Mouse (Mus musculus) limb, embryonic 11.5 days (tissue): ENCODE data around the gene Zfp239. TPM values are rescaled to one million over a fixed set of nuclear protein-coding genes. Genes with fewer than 3 reads are reported as not detected.
"Not testable (repeated sequence)": the region's sequence is repeated elsewhere in the genome, so short reads cannot be mapped to it uniquely, and the experiment has no call there.

Source experiments
- ATAC-seq: fragments of 200-750 bp; cut with Nextera tagmentation; 2 replicates; pipeline ENCODE4 v1.8.0; 2017; ENCODE audit warnings: low read depth; ENCODE audit not compliant: insufficient number of reproducible peaks, low FRiP score, low TSS enrichment
- DNase-seq: peaks from one replicate; pipeline ENCODE4 v3.0.0-alpha.2; 2015; ENCODE audit warnings: low spot score
- H3K27ac ChIP-seq: fragments of 300-500 bp; sonication (generic); replicated peaks from 2 replicates; pipeline ENCODE4 v1.5.1; 2014; ENCODE audit warnings: low read depth, mild to moderate bottlenecking, low read length
- H3K27me3 ChIP-seq: fragments of 300-500 bp; sonication (generic); 2 replicates; pipeline ENCODE4 v1.6.1; 2014; ENCODE audit warnings: mild to moderate bottlenecking, low read length, mixed read lengths; ENCODE audit not compliant: control insufficient read depth, insufficient read depth
- H3K36me3 ChIP-seq: fragments of 300-500 bp; sonication (generic); 2 replicates; pipeline ENCODE4 v1.6.1; 2014; ENCODE audit warnings: mild to moderate bottlenecking, low read length, moderate library complexity, mixed read lengths; ENCODE audit not compliant: control insufficient read depth, insufficient read depth
- H3K4me1 ChIP-seq: fragments of 300-500 bp; sonication (generic); 2 replicates; pipeline ENCODE4 v1.6.1; 2014; ENCODE audit warnings: low read length, mixed read lengths; ENCODE audit not compliant: control insufficient read depth, insufficient read depth
- H3K4me2 ChIP-seq: fragments of 300-500 bp; sonication (generic); 2 replicates; pipeline ENCODE4 v1.6.1; 2014; ENCODE audit warnings: low read depth, mild to moderate bottlenecking, moderate library complexity; ENCODE audit not compliant: severe bottlenecking
- H3K4me3 ChIP-seq: fragments of 300-500 bp; sonication (generic); 2 replicates; pipeline ENCODE4 v1.5.1; 2014; ENCODE audit warnings: low read depth, low read length
- H3K9ac ChIP-seq: fragments of 300-500 bp; sonication (generic); 2 replicates; pipeline ENCODE4 v1.6.1; 2014; ENCODE audit warnings: mild to moderate bottlenecking, low read length
- H3K9me3 ChIP-seq: fragments of 300-500 bp; sonication (generic); 2 replicates; pipeline ENCODE4 v1.6.1; 2016; ENCODE audit warnings: low read length; ENCODE audit not compliant: control insufficient read depth
- WGBS: fragments of 180-500 bp; shearing (Covaris S2); extraction: QIAGEN DNeasy Blood & Tissue Kit; methylation state at CpG from one replicate; pipeline ENCODE4 v1.1.7; 2014; 5-methylcytosine and 5-hydroxymethylcytosine counted together
- polyA plus RNA-seq: library from polyadenylated mRNA; unstranded; fragments of >200 nt; fragmentation: Nextera tagmentation; extraction: Ambion mirVana; gene quantifications from 2 replicates; pipeline ENCODE4 v1.2.1, GENCODE M21; 2014

Gene Zfp239
- polyA plus RNA-seq, 1 experiment from 2014 or later, result 16.2 TPM

- Histone ChIP-seq H3K27ac (no peak overlapping the region), H3K36me3 (peaks cover 25% of the 10 kb centered on the region), H3K4me1 (no peaks in the 10 kb centered on the region), H3K9ac (no peak overlapping the region), H3K4me2 (no peak overlapping the region), H3K27me3 (no peaks in the 10 kb centered on the region), H3K4me3 (no peak overlapping the region), H3K9me3 (no peaks in the 10 kb centered on the region)
- DNase-seq (no peak), ATAC-seq (no peak)
- WGBS, result 93% methylated on average over 9 of the region's 9 CpGs
Measured at GRCm38 (mm10) chr6:117844597-117844996, 17.3 kb upstream of the Zfp239 start.

- not testable (repeated sequence) for H3K27me3 ChIP-seq, H3K4me3 ChIP-seq, H3K9me3 ChIP-seq, H3K4me2 ChIP-seq, H3K27ac ChIP-seq, H3K4me1 ChIP-seq, ATAC-seq, H3K9ac ChIP-seq, DNase-seq
- H3K36me3 ChIP-seq, result peaks cover 25% of the 10 kb centered on the region
- 97% methylated on average over 4 of the region's 4 CpGs for WGBS
Measured at GRCm38 (mm10) chr6:117846671-117847070, 15.2 kb upstream of the Zfp239 start.

GRCm38 (mm10) chr6:117847772-117848171 is 14.1 kb upstream of the Zfp239 start:
- H3K4me1 ChIP-seq, result no peaks in the 10 kb centered on the region

GRCm38 (mm10) chr6:117848577-117848976 is 13.3 kb upstream of the Zfp239 start:
- no peak overlapping the region for H3K4me2 ChIP-seq

More at GRCm38 (mm10) chr6:117847772-117848171, 14.1 kb upstream of the Zfp239 start:
- WGBS, result 98% methylated on average over 2 of the region's 2 CpGs
- Histone ChIP-seq H3K4me3 (no peak overlapping the region), H3K27ac (no peak overlapping the region), H3K9me3 (no peaks in the 10 kb centered on the region), H3K36me3 (peaks cover 25% of the 10 kb centered on the region), H3K27me3 (no peaks in the 10 kb centered on the region), H3K9ac (no peak overlapping the region), H3K4me2 (no peak overlapping the region)
- no peak for DNase-seq
- ATAC-seq, result no peak

DNA sequence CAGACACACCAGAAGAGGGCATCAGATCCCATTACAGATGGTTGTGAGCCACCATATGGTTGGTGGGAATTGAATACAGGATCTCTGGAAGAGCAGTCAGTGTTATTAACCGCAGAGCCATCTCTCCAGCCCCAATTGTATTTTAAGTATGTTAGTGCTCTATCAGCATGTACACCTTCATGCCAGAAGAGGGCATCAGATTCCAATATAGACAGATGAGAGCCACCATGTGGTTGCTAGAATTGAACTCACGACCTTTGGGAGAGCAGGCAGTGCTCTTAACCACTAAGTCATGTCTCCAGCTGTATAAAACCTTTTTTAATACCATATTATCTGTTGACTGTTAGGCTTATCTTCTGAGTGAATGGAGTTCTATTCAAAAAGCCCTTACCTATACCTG is 10.2 kb upstream of the Zfp239 start:
- WGBS, result 58% methylated on average over 2 of the region's 2 CpGs
- no peak for ATAC-seq

More at GRCm38 (mm10) chr6:117848577-117848976, 13.3 kb upstream of the Zfp239 start:
- H3K27ac ChIP-seq, result no peak overlapping the region
- peaks cover 20% of the 10 kb centered on the region for H3K36me3 ChIP-seq
- 89% methylated on average over 5 of the region's 5 CpGs for WGBS
- no peak overlapping the region for H3K4me3 ChIP-seq
- ATAC-seq (no peak), DNase-seq (no peak)
- no peaks in the 10 kb centered on the region for H3K4me1 ChIP-seq
- H3K9me3 ChIP-seq, result no peaks in the 10 kb centered on the region
- H3K9ac ChIP-seq, result no peak overlapping the region
- H3K27me3 ChIP-seq, result no peaks in the 10 kb centered on the region

GRCm38 (mm10) chr6:117857990-117858389 is 3.9 kb upstream of the Zfp239 start:
- no peak for DNase-seq
- WGBS, result 85% methylated on average over 1 of the region's 1 CpGs
- no peak for ATAC-seq

More for the DNA sequence above, 10.2 kb upstream of the Zfp239 start:
- no peak overlapping the region for H3K4me2 ChIP-seq
- H3K36me3 ChIP-seq, result peaks cover 7% of the 10 kb centered on the region
- H3K9ac ChIP-seq, result no peak overlapping the region
- no peak overlapping the region for H3K4me3 ChIP-seq
- DNase-seq, result no peak
- H3K4me1 ChIP-seq, result no peaks in the 10 kb centered on the region
- no peaks in the 10 kb centered on the region for H3K27me3 ChIP-seq
- H3K27ac ChIP-seq, result no peak overlapping the region
- H3K9me3 ChIP-seq, result no peaks in the 10 kb centered on the region

GRCm38 (mm10) chr6:117862465-117862864 is 565 bp downstream of the Zfp239 start:
- Histone ChIP-seq H3K36me3 (no peaks in the 10 kb centered on the region), H3K4me3 (no peak overlapping the region), H3K9me3 (no peaks in the 10 kb centered on the region), H3K27me3 (no peaks in the 10 kb centered on the region), H3K27ac (no peak overlapping the region), H3K4me2 (no peak overlapping the region), H3K9ac (no peak overlapping the region), H3K4me1 (peaks cover 4% of the 10 kb centered on the region; the same call in 1 of the 2 replicates)
- WGBS, result 73% methylated on average over 8 of the region's 8 CpGs
- ATAC-seq, result no peak
- DNase-seq, result no peak

More at GRCm38 (mm10) chr6:117857990-117858389, 3.9 kb upstream of the Zfp239 start:
- Histone ChIP-seq H3K9ac (no peak overlapping the region), H3K27me3 (no peaks in the 10 kb centered on the region), H3K4me1 (no peaks in the 10 kb centered on the region), H3K4me3 (no peak overlapping the region), H3K27ac (no peak overlapping the region), H3K4me2 (no peak overlapping the region), H3K9me3 (no peaks in the 10 kb centered on the region), H3K36me3 (no peaks in the 10 kb centered on the region)

DNA sequence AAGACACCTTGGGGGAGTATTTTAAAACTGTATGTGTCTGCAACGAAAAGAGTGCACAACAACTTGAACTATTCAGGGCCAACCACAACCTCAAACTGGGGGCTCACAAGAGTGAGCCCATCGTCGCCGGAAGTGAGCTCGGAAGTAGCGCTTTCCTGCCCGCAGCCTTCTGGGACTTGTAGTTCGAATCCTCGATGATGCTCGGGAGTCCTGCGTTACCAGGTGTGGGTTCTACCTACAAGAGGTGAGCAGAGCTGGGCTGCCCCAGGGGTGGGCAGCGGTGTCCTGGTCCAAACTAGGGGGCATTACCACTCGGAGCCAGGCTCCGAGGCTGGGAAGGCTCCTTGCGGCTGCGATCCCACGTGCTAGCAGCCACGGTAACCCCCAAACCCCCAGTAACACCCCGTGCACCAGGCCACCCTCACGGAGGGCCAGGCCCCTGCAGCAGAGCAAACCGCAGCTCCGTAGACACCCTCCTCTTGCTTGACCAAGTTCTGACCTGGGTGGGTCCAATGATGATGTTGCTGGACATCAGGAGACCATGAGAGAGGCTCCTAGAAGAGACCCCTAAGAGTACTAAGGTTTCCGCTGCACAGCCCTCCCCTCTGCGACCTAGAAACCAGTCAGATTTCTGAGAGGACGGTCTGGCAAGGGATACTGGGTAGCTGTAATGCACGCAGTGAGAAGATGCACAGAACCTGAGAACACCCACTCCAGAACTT is 1.2 kb downstream of the Zfp239 start:
- Histone ChIP-seq H3K27me3 (no peaks in the 10 kb centered on the region), H3K36me3 (no peaks in the 10 kb centered on the region), H3K4me1 (peaks cover 4% of the 10 kb centered on the region; the same call in 1 of the 2 replicates), H3K9me3 (no peaks in the 10 kb centered on the region), H3K4me2 (peak overlapping the region; percentile 90), H3K27ac (no peak overlapping the region), H3K4me3 (peak overlapping the region; percentile 77), H3K9ac (peak overlapping the region; percentile 83)
- WGBS, result 6% methylated on average over 26 of the region's 26 CpGs
- DNase-seq (peak; percentile 82), ATAC-seq (peak; percentile 78; the same call in 1 of the 2 replicates)
